Mouse (Mus musculus): ENCODE data around the gene Rab9b.
A peak's percentile ranks its signal among the peaks of the same experiment; 100 is the strongest.

Gene Rab9b

DNA sequence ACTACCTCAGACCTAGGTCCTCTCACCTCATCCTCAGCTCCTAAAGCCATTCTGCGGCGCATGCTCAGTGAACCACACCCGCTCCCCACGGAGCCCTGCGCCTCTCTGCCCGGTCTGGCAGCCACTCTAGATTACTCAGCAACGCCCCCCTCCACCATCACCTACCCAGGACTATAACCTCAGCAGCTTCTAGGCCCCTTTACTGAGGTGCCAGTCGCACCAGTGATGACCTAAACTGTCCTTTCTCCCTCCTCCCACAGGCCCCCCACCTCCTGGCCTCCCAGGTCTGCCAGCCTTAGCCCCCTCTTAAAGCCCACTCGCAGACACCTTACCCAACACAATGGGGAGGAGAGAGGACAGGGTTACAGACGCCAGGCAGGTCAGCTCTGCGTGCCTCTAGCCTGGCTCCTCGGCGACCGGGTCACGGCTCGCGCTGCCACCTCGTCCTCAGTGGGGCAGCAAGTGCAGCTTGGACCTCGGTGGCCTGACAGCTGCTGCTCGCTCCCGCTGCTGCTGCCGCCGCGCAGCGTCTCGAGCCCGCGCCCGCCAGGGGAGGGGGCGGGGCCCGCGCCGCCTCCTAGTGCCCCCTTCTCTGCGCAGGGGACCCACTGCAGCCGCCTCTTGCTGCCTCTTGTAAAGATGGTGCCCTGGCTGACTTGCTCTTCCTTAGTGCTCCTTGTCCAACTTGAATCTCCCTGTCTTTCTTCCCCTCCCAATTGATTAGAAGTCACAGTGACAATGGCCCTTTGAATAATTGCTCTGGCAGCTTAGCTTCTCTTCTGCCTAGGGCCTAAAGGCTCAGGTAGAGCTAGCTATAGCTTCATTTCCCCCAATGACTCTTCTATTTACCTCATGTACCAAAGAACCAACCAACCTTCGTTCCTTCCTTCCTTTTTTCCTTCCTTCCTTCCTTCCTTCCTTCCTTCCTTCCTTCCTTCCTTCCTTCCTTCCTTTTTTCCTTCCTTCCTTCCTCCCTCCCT is at the start of gene Rab9b:
Gene Rab9b (minus strand): TSS at position 695 of the 980 bp plus-strand sequence.
- DNase-seq (ENCODE audit: low read depth, low spot score) = no peak

GRCm38 (mm10) chrX:136904369-136904768 is 35.8 kb upstream of the Rab9b start:
- DNase-seq (ENCODE audit: low read depth, low spot score) = no peak

DNA sequence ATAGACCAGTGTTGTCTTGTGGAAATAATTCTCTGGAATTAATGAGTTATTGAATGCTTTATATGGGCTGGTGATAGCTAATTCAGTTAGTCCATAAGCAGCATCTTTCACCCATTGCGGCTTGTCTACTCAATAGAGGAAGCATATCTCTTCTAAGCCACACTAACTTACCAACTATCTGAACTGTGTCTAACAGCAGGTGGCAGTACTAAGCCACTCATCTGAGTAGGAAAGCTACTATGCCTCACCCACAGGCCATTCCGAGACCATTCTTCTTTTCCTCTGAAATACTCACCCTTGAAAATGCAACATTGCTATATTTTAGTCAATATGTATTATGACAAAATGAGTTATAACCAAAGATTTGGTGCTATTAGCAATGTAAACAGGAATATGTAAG is 27.2 kb upstream of the Rab9b start:
- no peak for DNase-seq (ENCODE audit: low read depth, low spot score)

GRCm38 (mm10) chrX:136850300-136850699 is 18.3 kb downstream of the Rab9b start:
- no peak for DNase-seq (ENCODE audit: low read depth, low spot score)

- no peak for DNase-seq (ENCODE audit: low read depth, low spot score)
Observed at GRCm38 (mm10) chrX:136828610-136829009, 39.9 kb downstream of the Rab9b start.

DNA sequence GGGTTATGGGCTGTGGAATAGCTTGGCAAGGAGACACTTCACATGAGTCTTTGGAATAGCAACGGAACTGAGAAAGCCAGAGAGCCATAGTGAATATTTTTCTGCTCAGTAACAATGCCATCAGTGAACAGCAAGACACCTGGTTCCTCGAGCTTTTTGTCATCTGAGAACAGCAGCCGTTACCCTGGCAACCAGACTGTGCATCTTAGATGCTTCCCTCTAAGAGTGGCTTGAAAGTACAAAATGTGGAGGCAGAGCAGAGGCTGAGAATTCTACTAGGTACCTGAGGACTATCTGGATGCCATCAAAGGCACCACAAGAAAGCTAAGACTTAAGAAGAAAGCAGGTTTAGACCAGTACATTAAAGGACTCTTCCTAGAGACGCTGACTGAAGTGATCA is 43.5 kb downstream of the Rab9b start:
- peak; percentile 12 for DNase-seq (ENCODE audit: low read depth, low spot score)

GRCm38 (mm10) chrX:136822371-136822770 is 46.2 kb downstream of the Rab9b start, which contains the start of gene Plp1:
Gene Plp1, plus strand, starts transcription at chrX:136822671.
- DNase-seq (ENCODE audit: low read depth, low spot score) = no peak

DNA sequence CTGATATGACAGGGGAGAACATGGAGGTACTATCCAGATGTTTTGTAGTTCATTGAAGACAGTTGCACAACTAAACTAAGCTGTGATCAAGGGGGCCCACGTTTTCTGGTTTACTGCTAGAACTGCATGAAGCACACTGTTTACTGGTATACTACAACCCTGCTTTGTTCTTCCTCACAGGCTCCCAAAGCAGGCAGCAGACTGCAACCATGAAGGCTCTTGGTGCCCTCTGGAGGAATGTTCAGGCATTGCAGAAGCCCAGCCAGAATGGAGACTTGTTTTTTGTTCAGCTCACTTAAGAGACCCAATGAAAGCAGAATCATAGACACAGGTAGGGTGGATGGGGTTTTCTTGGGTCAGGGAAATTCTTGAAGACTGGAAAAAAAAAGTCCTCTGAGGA is 48.3 kb downstream of the Rab9b start:
- peak; percentile 36 for DNase-seq (ENCODE audit: low read depth, low spot score)

DNA sequence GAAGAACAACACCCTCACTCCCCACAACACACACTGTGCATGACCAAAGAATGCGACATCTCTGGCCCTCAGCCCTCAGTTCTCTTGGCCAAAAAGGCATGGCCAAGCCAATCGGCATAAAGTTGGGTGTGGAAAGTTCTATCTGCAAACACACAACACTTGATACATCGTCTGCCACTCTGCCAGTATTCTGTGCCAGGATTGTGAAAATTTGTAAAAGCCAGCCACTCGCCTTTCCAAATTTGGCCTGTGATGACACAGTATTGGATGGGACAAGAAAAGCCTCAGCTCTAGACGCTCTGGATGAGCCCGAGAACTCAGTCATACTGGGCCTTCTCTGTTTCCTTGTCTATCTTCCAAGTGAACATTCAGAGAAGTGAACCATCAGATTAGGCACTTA is 48.8 kb downstream of the Rab9b start:
- no peak for DNase-seq (ENCODE audit: low read depth, low spot score)

All from brain, embryonic 18.5 days (tissue).